Mouse (Mus musculus) testis, adult 2 months (tissue): ENCODE measurements around the gene Baz1b. TPM values are rescaled to one million over a fixed set of nuclear protein-coding genes. Genes with fewer than 3 reads are reported as not detected.
A peak's percentile ranks its signal among the peaks of the same experiment; 100 is the strongest.
"Not testable (repeated sequence)": the region's sequence is repeated elsewhere in the genome, so short reads cannot be mapped to it uniquely, and the experiment has no call there.

Experiments used
- H3K27ac ChIP-seq: fragments of 200-500 bp; 2 replicates; pipeline ENCODE4 v1.5.1; 2012; ENCODE audit warnings: low read depth, low read length; ENCODE audit not compliant: control insufficient read depth, insufficient read depth
- H3K27me3 ChIP-seq: fragments of 200-500 bp; 2 replicates; pipeline ENCODE4 v1.6.1; 2012; ENCODE audit warnings: mild to moderate bottlenecking, low read length, moderate library complexity; ENCODE audit not compliant: control insufficient read depth, insufficient read depth
- H3K36me3 ChIP-seq: fragments of 200-500 bp; 2 replicates; pipeline ENCODE4 v1.6.1; 2012; ENCODE audit warnings: mild to moderate bottlenecking, low read length; ENCODE audit not compliant: control insufficient read depth, insufficient read depth
- H3K4me1 ChIP-seq: fragments of 200-500 bp; 2 replicates; pipeline ENCODE4 v1.6.1; 2012; ENCODE audit warnings: low read length; ENCODE audit not compliant: control insufficient read depth, insufficient read depth
- H3K4me3 ChIP-seq: fragments of 200-500 bp; 2 replicates; pipeline ENCODE4 v1.5.1; 2012; ENCODE audit warnings: low read depth, mild to moderate bottlenecking, low read length, moderate library complexity, mixed read lengths; ENCODE audit not compliant: control insufficient read depth
- CTCF ChIP-seq: fragments of 200-500 bp; IDR thresholded peaks from 2 replicates; pipeline ENCODE4 v1.5.1; 2012; ENCODE audit warnings: low read depth, mild to moderate bottlenecking, inconsistent platforms, low read length, moderate library complexity; ENCODE audit not compliant: control insufficient read depth, insufficient read depth, insufficient replicate concordance
- POLR2A ChIP-seq: fragments of 200-500 bp; IDR thresholded peaks from 2 replicates; pipeline ENCODE4 v1.6.1; 2012; ENCODE audit warnings: low read depth, mild to moderate bottlenecking, inconsistent platforms, low read length, moderate library complexity; ENCODE audit not compliant: control insufficient read depth
- polyA plus RNA-seq: library from polyadenylated mRNA; depleted of rRNA; stranded (reverse); fragments of >200 nt; gene quantifications from 2 replicates; pipeline ENCODE4 v1.2.3, GENCODE M21; 2012

The Baz1b gene
- polyA plus RNA-seq, 1 experiment: 7.7 TPM

DNA sequence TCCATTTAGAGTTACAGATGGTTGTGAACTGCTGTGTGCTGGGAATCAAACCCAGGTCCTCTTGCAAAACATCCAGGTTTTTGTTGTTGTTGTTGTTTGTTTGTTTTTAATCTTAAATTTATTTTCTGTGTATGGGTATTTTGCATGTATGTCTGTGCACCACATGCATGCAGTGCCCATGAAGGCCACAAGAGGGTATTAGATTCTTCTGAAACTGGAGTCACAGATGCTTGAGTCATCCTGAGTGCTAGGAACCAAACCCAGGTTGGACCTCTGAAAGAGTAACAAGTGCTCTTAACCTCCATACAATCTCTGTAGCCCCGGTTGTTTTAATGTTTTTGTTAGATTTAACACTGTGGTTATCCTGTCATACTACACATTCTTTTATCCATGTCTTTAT lies 21.1 kb downstream of the Baz1b start:
- Histone ChIP-seq H3K4me1 (no peaks in the 10 kb centered on the region), H3K27ac (no peak overlapping the region), H3K4me3 (no peak overlapping the region), H3K27me3 (no peaks in the 10 kb centered on the region), H3K36me3 (peaks cover 9% of the 10 kb centered on the region)
- TF ChIP-seq CTCF (no peak), POLR2A (no peak)

DNA sequence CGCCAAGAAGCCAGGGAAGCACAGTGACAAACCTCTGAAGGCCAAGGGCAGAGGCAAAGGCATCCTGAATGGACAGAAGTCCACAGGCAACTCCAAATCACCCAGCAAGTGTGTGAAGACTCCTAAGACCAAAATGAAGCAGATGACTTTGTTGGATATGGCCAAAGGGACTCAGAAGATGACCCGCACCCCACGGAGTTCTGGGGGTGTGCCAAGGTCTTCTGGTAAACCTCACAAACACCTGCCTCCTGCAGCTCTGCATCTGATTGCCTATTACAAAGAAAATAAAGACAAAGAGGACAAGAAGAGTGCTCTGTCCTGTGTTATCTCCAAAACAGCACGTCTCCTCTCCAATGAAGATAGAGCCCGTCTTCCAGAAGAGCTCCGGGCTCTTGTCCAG lies 29.8 kb downstream of the Baz1b start:
- Histone ChIP-seq H3K4me1 (no peaks in the 10 kb centered on the region; the same call in 1 of the 2 replicates), H3K36me3 (peaks cover 4% of the 10 kb centered on the region), H3K27ac (peak overlapping the region; percentile 39; the same call in 1 of the 2 replicates), H3K4me3 (no peak overlapping the region), H3K27me3 (no peaks in the 10 kb centered on the region)
- TF ChIP-seq POLR2A (no peak), CTCF (no peak)

DNA sequence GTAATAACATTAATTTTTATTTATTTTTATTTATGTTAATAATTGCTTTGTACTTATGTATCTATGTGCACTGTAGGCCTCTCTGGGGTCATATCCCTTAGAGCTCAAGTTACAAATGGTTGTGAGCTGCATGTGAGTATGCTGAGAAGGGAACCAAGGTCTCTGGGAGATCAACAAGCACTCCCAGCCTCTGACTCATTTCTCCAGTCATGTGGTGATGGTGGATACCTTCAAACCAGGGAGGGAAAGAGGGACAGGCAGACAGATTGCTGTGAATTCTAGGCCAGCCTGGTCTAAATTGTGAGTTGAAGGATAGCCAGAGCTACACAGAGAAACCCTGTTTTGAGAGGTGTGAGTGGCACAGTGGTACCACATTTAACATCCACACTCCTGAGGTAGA lies 33.9 kb downstream of the Baz1b start:
- no peaks in the 10 kb centered on the region; the same call in 1 of the 2 replicates for H3K4me1 ChIP-seq
- H3K27me3 ChIP-seq: no peaks in the 10 kb centered on the region
- no peak for TF ChIP-seq POLR2A
- no peak for TF ChIP-seq CTCF
- no peak overlapping the region for H3K27ac ChIP-seq
- no peak overlapping the region for H3K4me3 ChIP-seq
- no peaks in the 10 kb centered on the region; the same call in none of the 2 replicates for H3K36me3 ChIP-seq

DNA sequence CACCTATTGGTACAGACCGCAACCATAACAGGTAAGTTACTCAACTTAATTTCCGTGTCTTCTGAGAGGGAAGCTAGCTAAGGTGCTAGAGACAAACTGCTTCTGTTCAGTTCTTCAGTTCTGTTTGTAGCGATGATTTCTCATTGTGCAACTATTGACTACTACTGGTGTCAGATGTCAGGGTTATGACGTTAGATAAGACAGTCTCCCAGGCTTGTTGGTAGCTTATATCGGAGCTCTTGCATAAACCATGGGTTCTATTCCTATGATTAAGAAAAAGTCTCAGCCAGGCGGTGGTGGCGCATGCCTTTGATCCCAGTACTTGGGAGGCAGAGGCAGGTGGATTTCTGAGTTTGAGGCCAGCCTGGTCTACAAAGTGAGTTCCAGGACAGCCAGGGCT lies 35.0 kb downstream of the Baz1b start:
- no peak overlapping the region for H3K4me3 ChIP-seq
- no peaks in the 10 kb centered on the region for H3K4me1 ChIP-seq
- no peaks in the 10 kb centered on the region; the same call in none of the 2 replicates for H3K36me3 ChIP-seq
- TF ChIP-seq POLR2A: no peak
- no peak for TF ChIP-seq CTCF
- no peaks in the 10 kb centered on the region for H3K27me3 ChIP-seq
- H3K27ac ChIP-seq: no peak overlapping the region

DNA sequence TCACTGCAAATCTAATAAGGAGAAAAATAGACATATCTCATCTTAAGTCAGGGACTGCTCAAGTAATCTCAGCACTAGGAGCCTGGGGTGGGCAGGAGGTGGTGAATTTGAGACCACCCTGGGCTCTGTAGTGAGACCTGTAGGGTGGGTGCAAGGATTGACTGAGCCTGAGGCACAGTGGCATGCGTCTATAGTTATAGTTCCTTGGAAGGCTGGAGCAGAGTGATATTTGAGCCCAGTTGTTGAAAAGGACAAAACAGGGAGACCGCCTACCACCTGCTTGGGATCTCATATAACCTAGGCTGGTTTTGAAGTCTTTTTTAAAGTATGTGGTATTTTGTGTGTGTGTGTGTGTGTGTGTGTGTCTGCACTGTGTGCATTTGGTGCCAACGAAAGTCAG lies 37.1 kb downstream of the Baz1b start:
- peaks cover 3% of the 10 kb centered on the region for H3K36me3 ChIP-seq
- H3K4me1 ChIP-seq: no peaks in the 10 kb centered on the region
- no peak overlapping the region for H3K27ac ChIP-seq
- H3K27me3 ChIP-seq: no peaks in the 10 kb centered on the region
- no peak for TF ChIP-seq CTCF
- H3K4me3 ChIP-seq: no peak overlapping the region

DNA sequence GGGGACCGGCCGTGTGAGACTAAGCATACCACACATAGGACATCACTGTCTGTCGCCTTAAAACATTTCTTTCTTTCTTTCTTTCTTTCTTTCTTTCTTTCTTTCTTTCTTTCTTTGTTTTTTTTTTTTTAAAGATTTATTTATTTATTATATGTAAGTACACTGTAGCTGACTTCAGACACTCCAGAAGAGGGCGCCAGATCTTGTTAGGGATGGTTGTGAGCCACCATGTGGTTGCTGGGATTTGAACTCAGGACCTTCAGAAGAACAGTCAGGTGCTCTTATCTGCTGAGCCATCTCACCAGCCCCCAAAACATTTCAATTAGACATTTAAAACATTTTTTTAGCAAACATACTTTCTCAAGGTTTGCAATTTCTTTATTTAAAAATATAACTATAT lies 38.8 kb downstream of the Baz1b start:
- H3K36me3 ChIP-seq, H3K4me1 ChIP-seq, H3K27me3 ChIP-seq, H3K27ac ChIP-seq, H3K4me3 ChIP-seq: not testable (repeated sequence)

DNA sequence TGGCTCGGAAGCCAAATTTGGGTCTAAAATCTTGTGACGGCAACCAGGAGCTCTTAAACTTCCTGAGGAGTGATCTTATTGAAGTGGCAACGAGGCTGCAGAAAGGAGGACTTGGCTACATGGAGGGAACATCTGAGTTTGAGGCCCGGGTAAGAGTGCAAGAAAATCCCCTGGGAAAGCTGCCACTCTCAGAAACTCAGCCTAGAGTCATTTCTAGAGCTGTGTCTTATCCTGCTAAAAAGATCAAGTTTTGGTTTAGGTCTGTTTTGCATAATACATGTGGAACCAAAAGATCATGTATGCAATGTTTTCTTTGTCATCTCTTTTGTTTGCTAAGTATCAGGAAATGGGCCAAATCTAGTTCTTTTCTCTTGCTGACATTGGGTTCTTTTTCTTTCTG lies 43.1 kb downstream of the Baz1b start:
- Histone ChIP-seq H3K27ac (no peak overlapping the region), H3K36me3 (peaks cover 4% of the 10 kb centered on the region), H3K27me3 (no peaks in the 10 kb centered on the region), H3K4me1 (no peaks in the 10 kb centered on the region), H3K4me3 (no peak overlapping the region)
- TF ChIP-seq CTCF (no peak), POLR2A (no peak)

DNA sequence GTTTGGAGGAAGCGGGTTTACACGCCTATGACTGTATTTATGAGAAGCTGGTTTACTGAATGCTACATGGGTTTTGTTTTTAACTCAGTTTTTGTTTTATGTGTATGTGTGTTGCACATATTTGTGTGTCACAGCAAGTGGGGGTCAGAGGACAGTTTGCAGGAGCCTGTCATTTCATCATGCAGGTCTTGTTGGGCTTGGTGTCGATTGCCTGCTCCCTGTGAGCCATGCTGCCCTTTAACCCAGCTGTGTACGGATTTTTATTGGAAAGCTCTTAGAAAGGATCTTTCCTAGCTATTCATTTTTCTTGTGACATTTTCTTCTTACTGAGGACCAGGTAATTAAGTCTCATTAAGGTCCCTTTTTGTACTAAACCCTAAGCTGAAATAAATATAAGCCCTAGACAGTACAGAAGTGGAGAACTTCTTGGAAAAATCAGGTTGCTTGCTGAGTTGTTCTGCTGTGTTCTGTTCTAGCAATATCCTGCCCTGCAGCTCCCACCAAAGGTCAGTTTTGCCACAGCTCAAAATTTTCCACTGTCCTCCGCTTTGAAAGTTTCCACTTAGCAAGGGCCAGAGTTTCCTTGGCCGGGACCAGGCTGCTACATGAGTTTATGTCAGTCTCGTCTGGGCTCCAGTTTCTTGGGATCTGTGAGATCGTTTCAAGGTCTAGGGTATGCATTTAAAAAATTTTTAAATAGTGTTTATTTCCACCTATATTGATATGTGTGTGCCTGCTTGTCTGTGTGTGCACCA lies 46.3 kb downstream of the Baz1b start:
- no peak for TF ChIP-seq POLR2A
- no peak for TF ChIP-seq CTCF
- H3K27ac ChIP-seq: no peak overlapping the region
- H3K36me3 ChIP-seq: peaks cover 8% of the 10 kb centered on the region
- H3K4me3 ChIP-seq: no peak overlapping the region
- no peaks in the 10 kb centered on the region for H3K27me3 ChIP-seq
- no peaks in the 10 kb centered on the region for H3K4me1 ChIP-seq
